Mouse (Mus musculus) megakaryocyte, embryonic 14.5 days (primary cell): ENCODE measurements around the gene A730009L09Rik.

ENCODE experiments used
- FLI1 ChIP-seq: IDR thresholded peaks from 2 replicates; pipeline ENCODE4 v1.6.1; 2012; ENCODE audit warnings: low read length, inconsistent platforms, mixed read lengths
- GATA1 ChIP-seq: IDR thresholded peaks from 3 replicates; pipeline ENCODE4 v1.6.1; 2012; ENCODE audit warnings: mixed read lengths, low read length, inconsistent platforms, borderline replicate concordance

DNA sequence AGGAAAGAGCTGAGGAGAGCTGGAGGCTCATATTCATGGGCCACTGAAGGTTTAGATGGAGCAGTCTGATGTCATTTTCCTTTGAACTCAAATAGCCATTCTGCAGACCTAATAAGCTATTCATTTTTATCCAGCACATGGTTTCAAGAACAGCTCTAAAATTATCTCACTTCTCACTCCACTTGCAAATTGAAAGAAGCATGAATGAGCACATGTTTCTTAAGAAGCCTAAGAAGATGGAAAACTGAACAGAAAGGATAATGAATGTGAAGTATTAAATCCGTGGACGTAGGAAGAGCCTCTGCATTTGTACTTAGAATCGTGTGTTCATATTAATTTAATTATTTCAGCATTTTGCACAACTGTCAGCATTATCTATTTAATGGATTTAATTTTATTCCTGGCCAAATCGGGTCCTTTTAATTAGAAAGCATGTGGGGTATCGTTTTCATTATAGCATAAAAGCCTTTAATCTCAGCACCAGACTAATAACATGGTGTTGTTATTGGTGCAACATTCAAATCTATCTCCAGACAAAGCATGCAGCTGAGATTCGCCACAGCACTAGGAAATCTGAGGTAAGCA lies 49.2 kb upstream of the A730009L09Rik start:
- no peak for TF ChIP-seq FLI1
- TF ChIP-seq GATA1: no peak
